Mouse (Mus musculus): ENCODE results near the gene Cdc42bpg. TPM values are rescaled to one million over a fixed set of nuclear protein-coding genes. Genes with fewer than 3 reads are reported as not detected.

Gene Cdc42bpg
- polyA plus RNA-seq, 1 experiment: 2.5 TPM

- Histone ChIP-seq H3K4me3 (ENCODE audit: insufficient read depth, low read depth, low read length) (no peak overlapping the region), H3K4me1 (ENCODE audit: control insufficient read depth, insufficient read depth, insufficient read length, low read length) (peaks cover 7% of the 10 kb centered on the region; the same call in 1 of the 2 replicates), H3K27ac (replicated peaks; ENCODE audit: low read depth, low read length) (no peak overlapping the region)
Measured at GRCm38 (mm10) chr19:6272053-6272452, 34.2 kb upstream of the Cdc42bpg start.

GRCm38 (mm10) chr19:6272738-6273137 lies 33.5 kb upstream of the Cdc42bpg start:
- peak overlapping the region; percentile 72 for H3K27ac ChIP-seq (replicated peaks; ENCODE audit: low read depth, low read length)
- peaks cover 7% of the 10 kb centered on the region; the same call in 1 of the 2 replicates for H3K4me1 ChIP-seq (ENCODE audit: control insufficient read depth, insufficient read depth, insufficient read length, low read length)
- no peak overlapping the region for H3K4me3 ChIP-seq (ENCODE audit: insufficient read depth, low read depth, low read length)

GRCm38 (mm10) chr19:6273592-6273991 lies 32.7 kb upstream of the Cdc42bpg start:
- peaks cover 7% of the 10 kb centered on the region; the same call in 1 of the 2 replicates for H3K4me1 ChIP-seq (ENCODE audit: control insufficient read depth, insufficient read depth, insufficient read length, low read length)
- H3K27ac ChIP-seq (replicated peaks; ENCODE audit: low read depth, low read length): peak overlapping the region; percentile 72
- H3K4me3 ChIP-seq (ENCODE audit: insufficient read depth, low read depth, low read length): no peak overlapping the region

GRCm38 (mm10) chr19:6273998-6274608 lies 32.2 kb upstream of the Cdc42bpg start:
- H3K4me1 ChIP-seq (ENCODE audit: control insufficient read depth, insufficient read depth, insufficient read length, low read length): 0 out of 2 replicates have a peak, but pooled peaks cover 7% of the 10 kb centered on the region

GRCm38 (mm10) chr19:6275740-6276389 lies 30.4 kb upstream of the Cdc42bpg start:
- H3K27ac ChIP-seq (replicated peaks; ENCODE audit: low read depth, low read length): peak overlapping the region; percentile 86
- peak overlapping the region; percentile 55 for H3K4me3 ChIP-seq (ENCODE audit: insufficient read depth, low read depth, low read length)
- peaks cover 14% of the 10 kb centered on the region; the same call in 1 of the 2 replicates for H3K4me1 ChIP-seq (ENCODE audit: control insufficient read depth, insufficient read depth, insufficient read length, low read length)

More at GRCm38 (mm10) chr19:6273998-6274608, 32.2 kb upstream of the Cdc42bpg start:
- Histone ChIP-seq H3K4me3 (ENCODE audit: insufficient read depth, low read depth, low read length) (no peak overlapping the region), H3K27ac (replicated peaks; ENCODE audit: low read depth, low read length) (peak overlapping the region; percentile 72)

- peaks cover 22% of the 10 kb centered on the region; the same call in 1 of the 2 replicates for H3K4me1 ChIP-seq (ENCODE audit: control insufficient read depth, insufficient read depth, insufficient read length, low read length)
- peak within 1 kb of the TSS; percentile 96 for H3K4me3 ChIP-seq (ENCODE audit: insufficient read depth, low read depth, low read length)
- peak within 1 kb of the TSS; percentile 94 for H3K27ac ChIP-seq (replicated peaks; ENCODE audit: low read depth, low read length)
Measured at GRCm38 (mm10) chr19:6276426-6277421, 29.5 kb upstream of the Cdc42bpg start, which contains the start of gene Ehd1. Gene Ehd1 (plus strand): TSS chr19:6276725.

GRCm38 (mm10) chr19:6277661-6278438 lies 28.4 kb upstream of the Cdc42bpg start:
- peaks cover 22% of the 10 kb centered on the region; the same call in 1 of the 2 replicates for H3K4me1 ChIP-seq (ENCODE audit: control insufficient read depth, insufficient read depth, insufficient read length, low read length)
- peak overlapping the region; percentile 94 for H3K27ac ChIP-seq (replicated peaks; ENCODE audit: low read depth, low read length)
- H3K4me3 ChIP-seq (ENCODE audit: insufficient read depth, low read depth, low read length): peak overlapping the region; percentile 96

- Histone ChIP-seq H3K4me3 (ENCODE audit: insufficient read depth, low read depth, low read length) (peak overlapping the region; percentile 96), H3K4me1 (ENCODE audit: control insufficient read depth, insufficient read depth, insufficient read length, low read length) (peaks cover 23% of the 10 kb centered on the region; the same call in 1 of the 2 replicates)
Measured at GRCm38 (mm10) chr19:6278439-6279073, 27.7 kb upstream of the Cdc42bpg start.

GRCm38 (mm10) chr19:6279481-6280144 lies 26.6 kb upstream of the Cdc42bpg start:
- peaks cover 29% of the 10 kb centered on the region for H3K4me1 ChIP-seq (ENCODE audit: control insufficient read depth, insufficient read depth, insufficient read length, low read length)
- peak overlapping the region; percentile 96 for H3K4me3 ChIP-seq (ENCODE audit: insufficient read depth, low read depth, low read length)
- H3K27ac ChIP-seq (replicated peaks; ENCODE audit: low read depth, low read length): peak overlapping the region; percentile 94

More at GRCm38 (mm10) chr19:6278439-6279073, 27.7 kb upstream of the Cdc42bpg start:
- peak overlapping the region; percentile 94 for H3K27ac ChIP-seq (replicated peaks; ENCODE audit: low read depth, low read length)

GRCm38 (mm10) chr19:6280554-6280953 lies 25.7 kb upstream of the Cdc42bpg start:
- Histone ChIP-seq H3K4me1 (ENCODE audit: control insufficient read depth, insufficient read depth, insufficient read length, low read length) (peaks cover 33% of the 10 kb centered on the region), H3K27ac (replicated peaks; ENCODE audit: low read depth, low read length) (no peak overlapping the region), H3K4me3 (ENCODE audit: insufficient read depth, low read depth, low read length) (peak overlapping the region; percentile 12; the same call in 1 of the 2 replicates)

GRCm38 (mm10) chr19:6281122-6282020 lies 24.9 kb upstream of the Cdc42bpg start:
- H3K4me3 ChIP-seq (ENCODE audit: insufficient read depth, low read depth, low read length): peak overlapping the region; percentile 4; the same call in 1 of the 2 replicates

GRCm38 (mm10) chr19:6283001-6283400 lies 23.3 kb upstream of the Cdc42bpg start:
- no peak overlapping the region for H3K4me3 ChIP-seq (ENCODE audit: insufficient read depth, low read depth, low read length)
- H3K27ac ChIP-seq (replicated peaks; ENCODE audit: low read depth, low read length): no peak overlapping the region
- peaks cover 53% of the 10 kb centered on the region for H3K4me1 ChIP-seq (ENCODE audit: control insufficient read depth, insufficient read depth, insufficient read length, low read length)

More at GRCm38 (mm10) chr19:6281122-6282020, 24.9 kb upstream of the Cdc42bpg start:
- Histone ChIP-seq H3K27ac (replicated peaks; ENCODE audit: low read depth, low read length) (no peak overlapping the region), H3K4me1 (ENCODE audit: control insufficient read depth, insufficient read depth, insufficient read length, low read length) (peaks cover 39% of the 10 kb centered on the region)

Measured in brown adipose tissue, adult 24 weeks (tissue).